Mouse (Mus musculus): ENCODE measurements at regions not wholly inside any gene's neighbourhood (a gene's known extent, or its start where the extent isn't known, plus 50 kb on each side); places are given as distances from the start of the nearest gene placed in this dataset.

- TF ChIP-seq CTCF (IDR thresholded peaks at IDR 0.05; ENCODE audit: extremely low read depth, insufficient read depth, insufficient read length, insufficient replicate concordance) (no peak), POLR2A (IDR thresholded peaks at IDR 0.05; ENCODE audit: low read depth, low read length) (no peak)
These were observed 107.0 kb downstream of the Nufip1 start for GRCm38 (mm10) chr14:76217571-76218256.
